Mouse (Mus musculus): ENCODE data around the gene Rbm20. TPM values are rescaled to one million over a fixed set of nuclear protein-coding genes. Genes with fewer than 3 reads are reported as not detected.
A peak's percentile ranks its signal among the peaks of the same experiment; 100 is the strongest.

The Rbm20 gene
- polyA plus RNA-seq, 1 experiment, result 3.1 TPM

DNA sequence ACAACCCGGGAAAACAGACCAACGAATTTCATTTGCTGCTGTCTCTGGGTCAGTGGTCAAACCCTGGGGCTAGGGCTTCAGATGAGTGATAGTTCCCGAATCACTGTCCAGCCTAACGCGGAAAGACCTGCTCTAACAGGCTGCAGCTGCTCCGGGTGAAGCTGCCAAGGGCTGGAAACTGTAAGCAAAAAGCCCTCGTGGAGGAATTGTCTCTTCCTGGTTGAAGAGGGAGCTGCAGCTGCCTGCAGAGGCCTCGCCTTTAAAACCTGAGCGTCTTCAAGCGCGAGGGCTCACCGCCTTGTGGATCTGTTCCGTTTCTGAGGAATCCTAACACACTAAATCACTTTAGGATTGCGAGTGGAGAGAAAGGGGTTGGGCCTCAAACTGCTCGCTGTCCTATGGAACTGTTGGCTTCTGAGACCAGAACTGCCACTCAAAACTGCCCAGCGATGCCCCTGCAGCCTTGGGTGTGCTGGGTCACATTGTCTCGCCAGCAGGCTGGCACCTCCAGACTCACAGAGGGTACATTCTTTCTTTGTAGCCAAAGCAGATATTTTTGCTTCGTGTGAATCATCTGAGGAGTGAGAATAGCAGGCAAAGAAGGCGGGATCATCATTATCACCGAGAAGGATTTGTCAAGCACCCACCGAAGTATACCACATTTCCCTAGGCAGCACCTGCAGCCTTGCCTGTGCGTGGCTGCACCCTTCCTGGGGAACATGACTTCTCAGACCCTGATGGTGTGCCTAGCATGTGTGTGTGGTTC is 74.5 kb downstream of the Rbm20 start:
- no peak for DNase-seq
- no peak for TF ChIP-seq POLR2A (IDR thresholded peaks at IDR 0.05; ENCODE audit: borderline replicate concordance, insufficient read depth, low read length)
- Histone ChIP-seq H3K4me1 (ENCODE audit: control insufficient read depth, insufficient read depth, low read length) (no peaks in the 10 kb centered on the region), H3K27ac (ENCODE audit: insufficient read depth, low read length) (no peak overlapping the region), H3K4me3 (replicated peaks; ENCODE audit: insufficient read depth, low read depth, low read length) (no peak overlapping the region), H3K27me3 (ENCODE audit: control insufficient read depth, insufficient read depth, low read length) (no peaks in the 10 kb centered on the region)
- 54% methylated on average over 22 of the region's 22 CpGs for WGBS

DNA sequence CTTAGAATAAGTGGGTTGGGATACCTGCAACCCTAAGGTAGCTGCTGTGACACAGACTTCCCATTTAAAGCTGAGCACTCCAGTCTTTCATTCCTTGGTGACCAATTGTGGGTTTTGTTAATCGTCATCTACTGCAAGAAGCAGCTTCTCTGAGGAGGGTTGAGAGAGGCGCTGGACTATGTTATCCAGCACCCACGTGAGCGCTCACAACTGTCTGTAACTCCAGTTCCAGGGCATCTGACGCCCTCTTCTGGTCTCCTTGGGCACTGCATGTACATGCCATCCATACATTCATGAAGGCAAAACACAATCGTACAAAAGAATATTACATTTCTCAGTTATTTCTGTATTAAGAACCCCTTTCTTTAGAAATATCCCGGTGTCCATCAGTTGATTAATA is 75.9 kb downstream of the Rbm20 start:
- no peak overlapping the region for H3K4me3 ChIP-seq (replicated peaks; ENCODE audit: insufficient read depth, low read depth, low read length)
- H3K27me3 ChIP-seq (ENCODE audit: control insufficient read depth, insufficient read depth, low read length), result no peaks in the 10 kb centered on the region
- DNase-seq, result no peak
- TF ChIP-seq POLR2A (IDR thresholded peaks at IDR 0.05; ENCODE audit: borderline replicate concordance, insufficient read depth, low read length) (no peak), CTCF (IDR thresholded peaks at IDR 0.05; ENCODE audit: borderline replicate concordance, insufficient read depth, low read depth, low read length) (no peak)
- no peaks in the 10 kb centered on the region for H3K4me1 ChIP-seq (ENCODE audit: control insufficient read depth, insufficient read depth, low read length)
- 62% methylated on average over 7 of the region's 7 CpGs for WGBS
- no peak overlapping the region for H3K27ac ChIP-seq (ENCODE audit: insufficient read depth, low read length)

DNA sequence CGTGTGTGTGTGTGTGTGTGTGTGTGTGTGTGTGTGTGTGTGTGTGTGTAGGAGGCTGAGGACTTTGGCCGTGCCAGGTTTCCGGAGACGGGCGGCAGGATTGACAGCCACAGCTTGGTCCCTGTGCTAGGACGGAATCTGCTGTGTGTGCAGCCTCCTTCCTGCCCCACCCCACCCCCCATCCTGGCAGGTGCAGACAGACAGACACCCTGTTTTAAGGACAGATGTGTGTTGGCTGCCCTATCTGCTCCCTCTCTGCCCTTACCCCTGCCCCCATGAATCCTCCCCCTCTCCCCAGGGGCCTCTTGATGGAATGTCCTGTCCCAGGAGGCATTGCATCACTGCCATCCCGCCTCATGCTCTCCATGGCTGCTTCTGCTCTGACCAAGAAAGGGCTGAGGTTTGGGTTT is 77.3 kb downstream of the Rbm20 start:
- Histone ChIP-seq H3K27ac (ENCODE audit: insufficient read depth, low read length) (no peak overlapping the region), H3K4me3 (replicated peaks; ENCODE audit: insufficient read depth, low read depth, low read length) (no peak overlapping the region), H3K27me3 (ENCODE audit: control insufficient read depth, insufficient read depth, low read length) (no peaks in the 10 kb centered on the region), H3K4me1 (ENCODE audit: control insufficient read depth, insufficient read depth, low read length) (no peaks in the 10 kb centered on the region)
- 47% methylated on average over 6 of the region's 7 CpGs for WGBS
- no peak for DNase-seq
- TF ChIP-seq CTCF (IDR thresholded peaks at IDR 0.05; ENCODE audit: borderline replicate concordance, insufficient read depth, low read depth, low read length) (no peak), POLR2A (IDR thresholded peaks at IDR 0.05; ENCODE audit: borderline replicate concordance, insufficient read depth, low read length) (no peak)

DNA sequence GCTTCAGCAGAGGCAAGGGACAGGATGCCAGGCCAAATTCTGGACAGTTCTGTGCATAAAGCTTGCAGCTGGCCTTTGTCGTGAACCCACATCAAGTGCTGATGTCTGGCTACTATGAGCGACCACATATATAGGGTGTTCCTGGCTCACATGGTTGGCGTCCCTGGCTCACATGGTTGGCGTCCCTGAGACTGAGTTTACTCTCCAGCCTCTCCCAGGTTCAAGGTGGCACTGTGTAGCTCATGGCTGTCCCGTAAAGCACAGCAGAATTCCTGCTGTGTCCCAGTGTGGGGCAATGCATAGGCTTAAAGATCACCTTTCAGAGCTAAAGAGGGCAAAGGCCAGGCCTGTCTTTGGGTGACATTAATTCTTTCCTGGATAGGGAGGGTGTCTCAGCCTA is 78.2 kb downstream of the Rbm20 start:
- TF ChIP-seq CTCF (IDR thresholded peaks at IDR 0.05; ENCODE audit: borderline replicate concordance, insufficient read depth, low read depth, low read length), result no peak
- TF ChIP-seq POLR2A (IDR thresholded peaks at IDR 0.05; ENCODE audit: borderline replicate concordance, insufficient read depth, low read length), result no peak
- Histone ChIP-seq H3K4me1 (ENCODE audit: control insufficient read depth, insufficient read depth, low read length) (no peaks in the 10 kb centered on the region), H3K27me3 (ENCODE audit: control insufficient read depth, insufficient read depth, low read length) (no peaks in the 10 kb centered on the region), H3K4me3 (replicated peaks; ENCODE audit: insufficient read depth, low read depth, low read length) (no peak overlapping the region), H3K27ac (ENCODE audit: insufficient read depth, low read length) (no peak overlapping the region)
- no peak for DNase-seq
- 79% methylated on average over 5 of the region's 5 CpGs for WGBS

DNA sequence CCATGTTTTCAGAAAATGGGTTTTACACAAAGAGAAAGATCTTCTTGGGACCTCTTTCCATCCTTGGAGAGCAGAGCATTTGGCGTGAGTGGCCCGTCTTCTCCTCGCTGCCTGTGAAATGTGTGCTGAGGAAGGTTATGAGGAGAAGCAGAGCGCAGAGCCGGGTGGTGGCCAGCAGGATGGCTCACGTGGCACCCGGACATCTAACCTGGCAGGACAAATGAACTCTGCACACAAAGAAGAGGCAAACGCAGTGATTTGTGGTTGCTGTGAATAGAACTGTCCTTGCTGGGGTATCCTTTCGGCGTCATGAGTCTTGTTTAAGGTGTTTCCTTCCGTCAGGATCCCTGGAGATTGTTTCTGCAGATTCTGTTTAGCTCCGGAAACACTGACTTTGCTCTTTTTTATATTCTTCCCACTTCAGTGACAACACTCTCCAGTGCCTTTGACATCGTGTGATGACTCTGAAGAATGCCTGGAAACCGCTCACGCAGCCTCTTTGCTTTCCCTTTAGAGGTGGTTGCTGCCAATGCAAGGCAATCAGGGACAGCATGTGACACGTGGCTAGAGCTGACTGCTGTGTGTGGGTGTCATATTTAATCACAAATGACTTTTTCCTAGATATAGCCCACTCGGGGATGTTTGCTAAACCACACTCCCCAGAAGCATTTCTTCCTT is 80.5 kb downstream of the Rbm20 start:
- DNase-seq, result no peak
- Histone ChIP-seq H3K4me3 (replicated peaks; ENCODE audit: insufficient read depth, low read depth, low read length) (no peak overlapping the region), H3K4me1 (ENCODE audit: control insufficient read depth, insufficient read depth, low read length) (no peaks in the 10 kb centered on the region), H3K27ac (ENCODE audit: insufficient read depth, low read length) (no peak overlapping the region), H3K27me3 (ENCODE audit: control insufficient read depth, insufficient read depth, low read length) (no peaks in the 10 kb centered on the region)
- 82% methylated on average over 17 of the region's 17 CpGs for WGBS
- TF ChIP-seq CTCF (IDR thresholded peaks at IDR 0.05; ENCODE audit: borderline replicate concordance, insufficient read depth, low read depth, low read length), result no peak
- no peak for TF ChIP-seq POLR2A (IDR thresholded peaks at IDR 0.05; ENCODE audit: borderline replicate concordance, insufficient read depth, low read length)

DNA sequence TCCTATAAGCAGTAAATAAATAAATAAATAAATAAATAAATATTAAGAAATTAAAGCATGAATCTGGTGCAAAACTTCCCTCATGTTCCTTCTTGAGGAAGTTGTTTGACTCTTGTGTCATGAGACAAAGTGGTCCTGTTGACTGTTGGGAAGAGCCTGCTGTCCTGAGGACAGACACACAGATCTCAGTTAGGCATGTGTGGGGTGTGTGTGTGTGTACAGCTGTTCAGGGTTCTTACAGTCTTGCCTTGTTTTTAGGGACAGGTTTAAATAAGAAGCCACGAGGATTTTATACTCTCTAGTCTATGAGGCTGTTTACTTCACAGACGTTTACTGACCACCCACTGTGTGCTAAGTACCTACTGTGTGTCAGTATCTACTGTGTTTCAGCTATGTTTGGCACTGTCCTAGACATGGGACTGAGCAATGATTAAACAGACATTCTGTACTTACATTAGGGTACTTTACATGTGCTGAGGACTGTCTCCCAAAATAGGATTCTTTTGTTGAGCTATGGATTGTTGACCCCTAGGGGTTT is 81.8 kb downstream of the Rbm20 start:
- H3K27me3 ChIP-seq (ENCODE audit: control insufficient read depth, insufficient read depth, low read length), result no peaks in the 10 kb centered on the region
- WGBS, result 85% methylated on average over 2 of the region's 2 CpGs

DNA sequence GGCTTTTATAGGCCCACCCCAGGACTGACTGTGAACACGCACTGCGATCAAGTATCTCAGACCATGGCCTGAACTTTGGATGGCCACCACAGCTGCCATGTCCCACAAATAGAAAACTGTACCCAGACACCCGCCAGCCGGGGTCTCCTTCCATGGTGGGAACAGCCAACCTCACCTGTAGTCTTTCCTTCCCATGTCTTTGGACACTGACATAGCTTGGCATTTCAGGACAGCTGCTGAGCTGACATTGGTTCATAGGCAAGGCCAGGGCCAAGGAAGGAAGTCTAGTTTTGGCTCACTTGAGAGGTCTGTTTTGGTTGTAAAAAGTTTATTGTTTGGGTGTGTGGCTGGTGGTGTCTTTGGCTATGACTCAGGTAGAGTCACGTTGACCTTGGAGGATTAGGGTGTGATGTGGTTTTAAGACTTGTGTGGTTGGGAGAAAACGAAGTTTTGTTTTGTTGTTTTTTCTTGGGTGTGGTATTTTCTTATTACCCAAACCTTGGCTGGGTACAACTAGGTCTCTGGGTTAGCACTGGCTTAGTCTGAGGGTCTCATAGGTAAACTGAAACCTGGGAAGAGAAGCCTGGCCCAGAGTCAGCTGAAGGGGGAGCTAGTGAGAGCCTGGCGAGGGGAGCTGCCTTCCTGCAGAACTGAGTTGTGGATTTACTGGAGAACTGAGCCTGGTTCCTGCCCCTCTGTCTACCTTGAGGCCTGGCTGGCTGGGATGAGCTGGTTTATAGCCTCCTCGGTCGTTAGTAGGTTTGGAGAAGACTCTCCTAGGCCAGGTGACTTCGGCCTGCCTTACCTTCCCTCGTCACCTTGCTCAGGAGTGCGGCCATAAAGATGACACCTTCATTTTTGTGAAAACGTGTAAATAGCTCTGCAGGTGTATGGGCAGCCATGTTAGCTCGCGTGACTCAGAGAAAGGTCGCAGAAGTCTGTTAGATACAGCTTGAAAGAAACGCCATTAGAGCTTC is 83.3 kb downstream of the Rbm20 start:
- Histone ChIP-seq H3K4me1 (ENCODE audit: control insufficient read depth, insufficient read depth, low read length) (no peaks in the 10 kb centered on the region), H3K27ac (ENCODE audit: insufficient read depth, low read length) (no peak overlapping the region), H3K4me3 (replicated peaks; ENCODE audit: insufficient read depth, low read depth, low read length) (no peak overlapping the region), H3K27me3 (ENCODE audit: control insufficient read depth, insufficient read depth, low read length) (no peaks in the 10 kb centered on the region)
- DNase-seq, result no peak
- WGBS, result 88% methylated on average over 17 of the region's 17 CpGs
- TF ChIP-seq CTCF (IDR thresholded peaks at IDR 0.05; ENCODE audit: borderline replicate concordance, insufficient read depth, low read depth, low read length) (0 out of 2 replicates have a peak, but pooled peaks have one; percentile 9), POLR2A (IDR thresholded peaks at IDR 0.05; ENCODE audit: borderline replicate concordance, insufficient read depth, low read length) (no peak)

More for the DNA sequence above, 81.8 kb downstream of the Rbm20 start:
- DNase-seq, result no peak
- no peaks in the 10 kb centered on the region for H3K4me1 ChIP-seq (ENCODE audit: control insufficient read depth, insufficient read depth, low read length)
- TF ChIP-seq CTCF (IDR thresholded peaks at IDR 0.05; ENCODE audit: borderline replicate concordance, insufficient read depth, low read depth, low read length) (no peak), POLR2A (IDR thresholded peaks at IDR 0.05; ENCODE audit: borderline replicate concordance, insufficient read depth, low read length) (no peak)
- H3K4me3 ChIP-seq (replicated peaks; ENCODE audit: insufficient read depth, low read depth, low read length), result no peak overlapping the region
- no peak overlapping the region for H3K27ac ChIP-seq (ENCODE audit: insufficient read depth, low read length)
